Mouse (Mus musculus) naive thymus-derived CD4-positive, alpha-beta T cell, adult 5 months (primary cell): ENCODE results near the gene Adgrg6. TPM values are rescaled to one million over a fixed set of nuclear protein-coding genes. Genes with fewer than 3 reads are reported as not detected.

Experiments
- polyA plus RNA-seq: library from polyadenylated mRNA; unstranded; fragments of 100-300 nt; shearing (Covaris generic); gene quantifications from one replicate; pipeline ENCODE4 v1.2.1, GENCODE M21; 2017

The Adgrg6 gene
- polyA plus RNA-seq: not detected

DNA sequence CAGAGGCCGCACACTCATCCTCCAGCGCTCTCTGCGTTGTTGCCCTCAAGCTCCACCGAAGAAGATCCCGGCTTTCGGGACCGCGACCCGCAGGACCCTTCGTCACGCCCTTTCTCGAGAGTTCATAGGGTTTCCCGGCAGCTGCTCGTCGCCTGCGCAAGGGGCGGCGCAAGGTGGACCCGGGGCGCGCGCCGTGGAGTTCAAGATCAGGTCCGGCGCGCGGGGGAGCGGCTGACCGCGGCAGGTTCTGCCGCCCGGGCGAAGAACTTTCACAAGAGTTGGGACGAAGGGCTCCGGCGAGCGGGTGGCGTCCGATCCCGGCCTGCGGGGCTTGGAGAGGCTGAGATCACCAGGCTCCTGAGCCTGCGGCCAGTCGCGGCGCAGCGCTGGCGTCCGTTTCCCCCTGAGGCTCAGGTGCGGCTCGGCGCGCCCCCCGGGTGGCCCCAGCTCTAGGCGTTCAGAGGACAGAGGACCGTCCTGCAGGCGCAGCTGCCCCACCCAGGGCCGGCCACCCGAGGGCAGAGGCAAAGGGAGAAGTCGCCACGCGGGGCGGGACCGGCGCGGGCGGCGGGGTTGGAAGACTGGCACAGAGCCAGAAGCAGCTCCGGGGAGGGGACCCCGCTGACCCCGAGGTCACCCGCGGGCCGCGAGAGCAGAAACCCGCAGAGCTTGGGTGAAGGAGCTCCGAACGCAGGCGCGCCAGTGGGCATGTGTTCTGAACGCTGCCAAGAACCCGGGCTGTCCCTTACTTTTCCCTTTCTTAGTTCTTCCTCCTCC is at the start of gene Adgrg6:
Gene Adgrg6, minus strand, starts transcription at position 719 of the 777 bp plus-strand sequence.

Other genes with a start within 250 kb of the Adgrg6 start
- gene Vta1, start 159.9 kb upstream of the Adgrg6 start, polyA plus RNA-seq: 78.2 TPM
- not detected for gene Nmbr, start 159.9 kb upstream of the Adgrg6 start, polyA plus RNA-seq
- gene Gje1, start 172.6 kb upstream of the Adgrg6 start, polyA plus RNA-seq: not detected